Mouse (Mus musculus): ENCODE measurements around the gene Ceacam16. TPM values are rescaled to one million over a fixed set of nuclear protein-coding genes. Genes with fewer than 3 reads are reported as not detected.

Ceacam16 gene
- not detected in 2 replicates for polyA plus RNA-seq (2014; fragmentation: Nextera tagmentation; extraction: Ambion mirVana)

DNA sequence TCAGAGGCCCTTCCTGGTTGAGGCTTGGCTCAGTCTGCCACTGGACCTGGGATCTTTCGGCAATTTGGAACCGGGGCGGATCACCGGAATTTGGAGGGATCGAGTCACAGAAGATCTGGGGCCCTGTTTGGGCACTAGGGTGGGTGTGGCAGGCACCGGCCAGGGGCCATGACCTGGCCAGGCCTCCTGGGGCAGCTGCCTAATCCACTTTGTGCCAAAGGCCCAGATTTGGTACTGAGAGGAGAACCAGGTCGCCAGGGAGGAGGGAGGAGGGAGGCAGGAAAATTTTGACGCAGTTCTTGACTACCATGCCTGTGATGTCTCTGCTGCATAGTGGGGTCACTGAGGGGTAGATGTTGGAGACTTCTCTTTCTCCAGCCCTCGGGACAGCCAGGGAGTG lies at the start of gene Ceacam16:
Ceacam16 (minus strand) TSS at position 101 of the 400 bp plus-strand sequence.
- WGBS = 78% methylated on average over 9 of the region's 9 CpGs
- Histone ChIP-seq H3K36me3 (ENCODE audit: control insufficient read depth, insufficient read depth, low read length) (no peaks in the 10 kb centered on the region), H3K9me3 (ENCODE audit: control insufficient read depth, low read length) (no peaks in the 10 kb centered on the region), H3K27ac (ENCODE audit: low read depth, low read length) (no peak within 1 kb of the TSS), H3K27me3 (ENCODE audit: control insufficient read depth, insufficient read depth, low read length) (no peaks in the 10 kb centered on the region), H3K4me3 (ENCODE audit: low read depth, low read length) (no peak within 1 kb of the TSS), H3K4me2 (no peak within 1 kb of the TSS), H3K9ac (ENCODE audit: low read length) (no peak within 1 kb of the TSS), H3K4me1 (ENCODE audit: control insufficient read depth, insufficient read depth, low read length) (no peaks in the 10 kb centered on the region)
- no peak for DNase-seq (ENCODE audit: low spot score, missing footprints)
- ATAC-seq (ENCODE audit: low FRiP score) = no peak

DNA sequence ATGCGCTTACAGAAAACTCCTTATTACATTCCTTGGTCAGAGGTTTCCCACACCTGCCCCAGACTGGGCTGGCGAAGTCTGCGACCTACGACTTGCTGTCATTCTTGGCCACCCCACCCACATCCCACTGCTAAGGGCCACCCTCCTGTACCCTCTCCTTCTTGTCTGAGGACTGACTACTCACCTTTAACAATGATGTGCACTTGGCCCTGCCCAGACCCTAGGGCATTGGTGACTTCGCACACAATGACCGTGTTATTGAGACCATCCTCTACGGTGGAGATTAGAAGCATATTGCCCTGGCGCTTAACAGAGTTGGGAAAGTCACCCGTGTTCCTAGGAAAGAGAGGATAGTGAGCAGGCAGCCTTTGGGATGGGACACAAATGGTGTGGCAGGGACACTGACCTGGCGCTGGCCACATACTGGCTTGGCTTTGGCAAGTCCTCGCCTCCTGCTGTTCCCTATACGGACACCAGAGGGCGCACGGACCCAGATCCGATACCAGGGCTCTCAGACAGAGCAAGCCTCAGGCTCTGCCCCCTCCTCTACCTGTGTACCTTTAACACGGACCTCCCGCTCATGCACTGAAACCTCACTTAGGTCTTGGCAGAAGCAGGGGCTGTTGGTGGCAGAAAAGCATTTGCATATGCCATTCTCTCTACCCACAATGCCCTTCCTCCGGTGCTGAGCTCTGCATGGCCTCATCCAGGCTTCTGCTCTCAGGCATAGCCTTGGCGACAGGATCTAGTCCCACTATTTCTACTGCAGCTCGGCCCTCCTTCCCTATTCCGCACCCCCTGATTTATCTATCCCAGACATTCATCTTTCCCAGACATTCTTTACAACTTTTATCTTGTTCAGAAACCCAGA lies 49.6 kb upstream of the Ceacam16 start:
- 51% methylated on average over 21 of the region's 21 CpGs for WGBS
- H3K9ac ChIP-seq (ENCODE audit: low read length) = no peak overlapping the region

DNA sequence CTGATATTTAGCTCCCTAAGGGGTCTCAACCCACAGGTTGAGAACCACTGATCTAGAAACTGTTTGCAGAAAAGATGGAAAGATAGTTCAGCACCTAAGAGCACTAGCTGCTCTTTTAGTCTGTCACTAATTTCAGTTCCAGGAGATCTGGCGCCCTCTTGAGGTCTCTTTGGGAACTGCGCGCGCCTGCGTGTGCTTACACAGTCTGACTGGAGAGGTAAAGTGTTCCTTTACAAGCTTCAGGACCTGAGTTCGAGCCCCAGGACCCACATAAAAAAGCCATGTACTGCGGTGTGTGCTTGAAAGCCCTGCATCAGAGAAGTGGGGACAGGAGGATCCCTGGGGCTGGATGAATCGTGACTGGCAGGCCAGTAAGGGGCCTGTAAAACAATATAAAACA lies 28.8 kb upstream of the Ceacam16 start:
- Histone ChIP-seq H3K27ac (ENCODE audit: low read depth, low read length) (no peak overlapping the region), H3K9ac (ENCODE audit: low read length) (no peak overlapping the region), H3K36me3 (ENCODE audit: control insufficient read depth, insufficient read depth, low read length) (no peaks in the 10 kb centered on the region), H3K4me2 (no peak overlapping the region), H3K27me3 (ENCODE audit: control insufficient read depth, insufficient read depth, low read length) (no peaks in the 10 kb centered on the region), H3K4me1 (ENCODE audit: control insufficient read depth, insufficient read depth, low read length) (no peaks in the 10 kb centered on the region), H3K4me3 (ENCODE audit: low read depth, low read length) (no peak overlapping the region), H3K9me3 (ENCODE audit: control insufficient read depth, low read length) (peaks cover 6% of the 10 kb centered on the region; the same call in 1 of the 2 replicates)
- DNase-seq (ENCODE audit: low spot score, missing footprints) = peak; percentile 95
- no peak for ATAC-seq (ENCODE audit: low FRiP score)
- WGBS = 52% methylated on average over 8 of the region's 8 CpGs

More for the DNA sequence above, 49.6 kb upstream of the Ceacam16 start:
- no peaks in the 10 kb centered on the region for H3K36me3 ChIP-seq (ENCODE audit: control insufficient read depth, insufficient read depth, low read length)
- H3K4me1 ChIP-seq (ENCODE audit: control insufficient read depth, insufficient read depth, low read length) = no peaks in the 10 kb centered on the region
- no peaks in the 10 kb centered on the region; the same call in 1 of the 2 replicates for H3K9me3 ChIP-seq (ENCODE audit: control insufficient read depth, low read length)
- H3K27ac ChIP-seq (ENCODE audit: low read depth, low read length) = no peak overlapping the region
- no peak overlapping the region for H3K4me3 ChIP-seq (ENCODE audit: low read depth, low read length)
- ATAC-seq (ENCODE audit: low FRiP score) = peak; percentile 83
- H3K4me2 ChIP-seq = no peak overlapping the region
- H3K27me3 ChIP-seq (ENCODE audit: control insufficient read depth, insufficient read depth, low read length) = no peaks in the 10 kb centered on the region
- DNase-seq (ENCODE audit: low spot score, missing footprints) = peak; percentile 98

DNA sequence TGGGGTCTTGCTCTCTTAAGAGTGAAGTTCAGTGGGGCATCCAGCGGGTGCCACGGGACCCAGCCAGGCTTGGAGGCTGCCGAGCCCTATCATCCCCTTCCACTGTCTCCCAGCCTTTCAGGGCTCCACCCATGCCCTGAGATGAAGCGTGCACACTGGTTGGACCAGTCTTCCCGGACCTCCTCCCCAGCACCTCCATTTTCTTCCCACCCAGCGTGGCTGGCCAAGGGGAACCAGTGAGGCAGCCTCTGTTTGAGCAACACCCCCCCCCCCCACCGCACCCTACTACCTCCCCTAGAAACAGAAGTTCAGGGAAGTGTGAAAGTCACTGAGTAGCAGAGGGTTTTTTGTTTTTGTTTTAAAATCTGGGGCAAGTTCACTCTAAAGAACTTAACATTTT lies 26.8 kb upstream of the Ceacam16 start, which contains the start of gene Ceacam19:
Ceacam19 (minus strand) TSS at position 117 of the 400 bp plus-strand sequence.
- Histone ChIP-seq H3K36me3 (ENCODE audit: control insufficient read depth, insufficient read depth, low read length) (no peaks in the 10 kb centered on the region), H3K4me1 (ENCODE audit: control insufficient read depth, insufficient read depth, low read length) (no peaks in the 10 kb centered on the region), H3K9ac (ENCODE audit: low read length) (no peak within 1 kb of the TSS), H3K4me3 (ENCODE audit: low read depth, low read length) (no peak within 1 kb of the TSS), H3K27me3 (ENCODE audit: control insufficient read depth, insufficient read depth, low read length) (no peaks in the 10 kb centered on the region), H3K27ac (ENCODE audit: low read depth, low read length) (no peak within 1 kb of the TSS), H3K4me2 (no peak within 1 kb of the TSS), H3K9me3 (ENCODE audit: control insufficient read depth, low read length) (peaks cover 6% of the 10 kb centered on the region; the same call in 1 of the 2 replicates)
- ATAC-seq (ENCODE audit: low FRiP score) (no peak), DNase-seq (ENCODE audit: low spot score, missing footprints) (no peak)
- WGBS = 84% methylated on average over 7 of the region's 7 CpGs

DNA sequence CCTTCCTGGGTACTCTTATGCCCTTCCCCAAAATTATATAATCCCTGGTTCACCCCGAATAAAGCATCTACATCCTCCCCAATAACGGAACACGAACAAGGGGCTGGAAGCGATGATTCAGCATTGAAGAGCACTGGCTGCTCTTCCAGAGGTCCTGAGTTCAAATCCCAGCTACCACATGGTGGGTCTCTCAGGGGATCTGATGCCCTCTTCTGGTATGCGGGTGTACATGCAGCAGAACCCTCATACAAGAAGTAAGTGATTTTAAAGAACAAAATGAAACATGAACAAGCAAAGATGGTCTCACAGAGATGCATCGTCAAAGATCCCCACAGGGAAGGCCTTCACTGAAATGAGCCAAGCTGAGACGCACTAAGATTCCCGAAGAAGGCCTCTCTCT lies 19.7 kb upstream of the Ceacam16 start:
- no peak overlapping the region for H3K27ac ChIP-seq (ENCODE audit: low read depth, low read length)
- H3K27me3 ChIP-seq (ENCODE audit: control insufficient read depth, insufficient read depth, low read length) = no peaks in the 10 kb centered on the region
- H3K4me2 ChIP-seq = no peak overlapping the region
- no peaks in the 10 kb centered on the region for H3K4me1 ChIP-seq (ENCODE audit: control insufficient read depth, insufficient read depth, low read length)
- ATAC-seq (ENCODE audit: low FRiP score) = no peak
- H3K9ac ChIP-seq (ENCODE audit: low read length) = no peak overlapping the region
- no peaks in the 10 kb centered on the region for H3K36me3 ChIP-seq (ENCODE audit: control insufficient read depth, insufficient read depth, low read length)
- peaks cover 4% of the 10 kb centered on the region; the same call in 1 of the 2 replicates for H3K9me3 ChIP-seq (ENCODE audit: control insufficient read depth, low read length)
- H3K4me3 ChIP-seq (ENCODE audit: low read depth, low read length) = no peak overlapping the region
- no peak for DNase-seq (ENCODE audit: low spot score, missing footprints)
- WGBS = 83% methylated on average over 8 of the region's 8 CpGs

DNA sequence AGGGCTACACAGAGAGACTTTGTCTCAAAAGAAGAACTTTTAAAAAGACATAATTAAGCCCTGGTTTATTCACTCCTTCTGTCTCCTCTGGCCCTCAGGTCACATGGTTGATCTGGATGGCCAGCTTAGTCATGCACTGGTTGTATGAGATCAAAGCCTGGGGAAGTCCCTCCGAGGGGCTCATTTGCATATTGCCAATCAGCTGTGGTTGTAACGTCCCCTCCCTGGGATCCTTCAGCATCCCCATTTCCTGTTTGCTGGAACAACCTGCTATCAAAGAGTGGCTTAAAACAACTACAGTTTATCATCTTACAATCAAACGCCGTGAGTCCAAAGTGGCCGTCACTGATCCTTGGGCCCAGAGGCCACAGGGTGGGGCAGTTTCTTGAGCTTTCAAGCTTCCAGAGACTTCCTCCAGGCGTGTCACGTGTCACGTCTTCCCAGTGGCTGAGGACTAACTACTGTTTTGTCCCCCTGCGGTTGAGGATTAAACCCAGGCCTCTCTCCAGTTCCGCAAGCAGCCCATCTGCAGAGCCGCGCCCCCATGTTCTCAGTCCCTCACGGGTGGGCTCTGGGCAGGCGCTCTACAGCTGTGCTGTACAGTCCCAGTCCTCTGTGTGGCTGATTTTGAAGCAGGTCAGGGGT lies 15.8 kb upstream of the Ceacam16 start:
- WGBS = 51% methylated on average over 14 of the region's 14 CpGs
- DNase-seq (ENCODE audit: low spot score, missing footprints) (no peak), ATAC-seq (ENCODE audit: low FRiP score) (peak; percentile 43; the same call in 1 of the 2 replicates)
- no peak overlapping the region for H3K4me3 ChIP-seq (ENCODE audit: low read depth, low read length)
- no peak overlapping the region for H3K9ac ChIP-seq (ENCODE audit: low read length)
- H3K27ac ChIP-seq (ENCODE audit: low read depth, low read length) = no peak overlapping the region
- no peaks in the 10 kb centered on the region for H3K4me1 ChIP-seq (ENCODE audit: control insufficient read depth, insufficient read depth, low read length)
- no peak overlapping the region for H3K4me2 ChIP-seq
- H3K36me3 ChIP-seq (ENCODE audit: control insufficient read depth, insufficient read depth, low read length) = no peaks in the 10 kb centered on the region
- no peaks in the 10 kb centered on the region for H3K27me3 ChIP-seq (ENCODE audit: control insufficient read depth, insufficient read depth, low read length)
- H3K9me3 ChIP-seq (ENCODE audit: control insufficient read depth, low read length) = no peaks in the 10 kb centered on the region

DNA sequence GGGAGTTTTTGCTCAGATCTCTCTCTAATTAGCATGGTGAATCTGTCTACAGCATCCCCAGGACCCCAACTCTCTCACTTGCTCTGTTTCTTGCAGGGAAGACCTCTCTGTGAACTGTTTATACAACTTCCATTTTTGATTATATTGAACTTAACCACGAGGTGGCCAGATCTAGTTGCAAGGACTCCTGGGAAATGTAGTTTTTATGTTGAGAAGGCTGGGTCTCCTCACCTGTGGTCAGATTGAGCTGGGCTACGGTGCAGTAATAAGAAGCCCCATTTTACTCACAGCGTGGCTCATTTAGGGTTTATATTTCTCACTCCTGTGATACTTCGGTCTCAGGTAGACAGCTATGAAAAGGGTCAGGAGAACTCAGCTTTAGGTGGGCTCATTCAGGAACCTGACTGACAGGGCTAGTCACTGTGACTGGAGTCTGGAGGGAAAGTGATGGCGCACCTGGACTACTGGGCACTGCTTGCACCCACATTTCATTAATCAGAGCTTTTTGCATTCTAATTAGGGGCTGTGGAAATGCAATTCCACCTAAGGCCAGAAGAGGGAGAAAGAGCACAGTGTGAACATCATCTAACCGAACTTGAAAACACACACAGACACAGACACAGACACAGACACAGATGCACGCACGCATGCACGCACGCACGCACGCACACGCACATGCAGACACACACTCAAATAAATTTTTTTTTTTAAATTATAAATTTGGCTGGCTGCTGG lies 15.0 kb upstream of the Ceacam16 start:
- no peaks in the 10 kb centered on the region for H3K4me1 ChIP-seq (ENCODE audit: control insufficient read depth, insufficient read depth, low read length)
- no peaks in the 10 kb centered on the region for H3K36me3 ChIP-seq (ENCODE audit: control insufficient read depth, insufficient read depth, low read length)
- H3K4me2 ChIP-seq = no peak overlapping the region
- peak; percentile 92 for DNase-seq (ENCODE audit: low spot score, missing footprints)
- no peaks in the 10 kb centered on the region for H3K27me3 ChIP-seq (ENCODE audit: control insufficient read depth, insufficient read depth, low read length)
- WGBS = 47% methylated on average over 13 of the region's 13 CpGs
- no peaks in the 10 kb centered on the region for H3K9me3 ChIP-seq (ENCODE audit: control insufficient read depth, low read length)
- H3K4me3 ChIP-seq (ENCODE audit: low read depth, low read length) = no peak overlapping the region
- no peak overlapping the region for H3K27ac ChIP-seq (ENCODE audit: low read depth, low read length)
- peak; percentile 38; the same call in 1 of the 2 replicates for ATAC-seq (ENCODE audit: low FRiP score)
- no peak overlapping the region for H3K9ac ChIP-seq (ENCODE audit: low read length)

DNA sequence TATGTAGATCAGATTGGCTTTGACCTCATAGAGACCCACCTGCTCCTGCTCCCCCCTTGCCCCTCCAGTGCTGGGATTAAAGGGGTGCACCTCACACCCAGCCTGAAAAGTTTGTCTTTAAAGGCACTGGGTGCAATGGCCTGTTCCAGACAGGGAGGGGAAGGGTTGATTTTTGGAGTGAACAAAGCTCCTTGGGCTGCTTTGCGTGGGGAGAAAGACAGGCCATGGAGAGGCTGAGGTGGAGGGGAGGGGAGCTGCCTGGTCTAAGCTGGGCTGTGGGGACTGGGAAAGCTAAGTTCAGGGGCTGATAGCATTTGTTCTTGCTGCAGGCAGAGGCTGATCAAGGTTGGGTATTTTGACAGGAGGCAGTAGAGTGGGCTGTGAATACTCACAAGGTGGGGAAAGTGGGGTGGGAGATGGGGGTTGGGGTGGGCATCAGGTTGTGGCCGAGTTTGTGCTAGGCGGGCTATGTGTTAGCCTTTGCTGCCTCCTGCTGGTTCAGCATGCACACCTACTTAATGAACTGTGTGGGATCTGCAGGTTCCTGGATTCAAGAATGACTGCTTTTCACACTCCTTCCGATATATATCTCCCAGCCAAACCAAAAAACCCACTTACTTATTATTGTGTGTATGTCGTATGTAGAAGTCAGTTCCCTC lies 11.0 kb upstream of the Ceacam16 start:
- Histone ChIP-seq H3K27ac (ENCODE audit: low read depth, low read length) (no peak overlapping the region), H3K9me3 (ENCODE audit: control insufficient read depth, low read length) (no peaks in the 10 kb centered on the region), H3K36me3 (ENCODE audit: control insufficient read depth, insufficient read depth, low read length) (no peaks in the 10 kb centered on the region), H3K4me3 (ENCODE audit: low read depth, low read length) (no peak overlapping the region), H3K4me2 (no peak overlapping the region), H3K4me1 (ENCODE audit: control insufficient read depth, insufficient read depth, low read length) (no peaks in the 10 kb centered on the region), H3K9ac (ENCODE audit: low read length) (no peak overlapping the region), H3K27me3 (ENCODE audit: control insufficient read depth, insufficient read depth, low read length) (no peaks in the 10 kb centered on the region)
- 44% methylated on average over 5 of the region's 5 CpGs for WGBS
- no peak for ATAC-seq (ENCODE audit: low FRiP score)
- no peak for DNase-seq (ENCODE audit: low spot score, missing footprints)

Data from midbrain, embryonic 11.5 days (tissue).